In genomic region chr3:90425499-90425898, GRCm38 (mm10) we compare ENCODE assay signal across 22 mouse cellular contexts. TPM values are rescaled to one million over a fixed set of nuclear protein-coding genes. Genes with fewer than 3 reads are reported as not detected.
"Had no signal": no experiment of that assay in that cellular context is flagged by ENCODE, and none has a peak within 500 bp of the region (broad histone marks: within the 10 kb centered on the region; RNA-seq: fewer than 3 reads in every experiment).

No protein-coding gene starts in this region.

- H3K9ac ChIP-seq: intestine, embryonic 15.5 days; limb, embryonic 12.5 days; limb, embryonic 15.5 days; lung, embryonic 14.5 days; midbrain, embryonic 15.5 days; neural tube, embryonic 12.5 days; neural tube, embryonic 15.5 days; stomach, embryonic 15.5 days had no signal

- H3K4me3 ChIP-seq: intestine, embryonic 15.5 days; limb, embryonic 12.5 days; limb, embryonic 15.5 days; midbrain, embryonic 15.5 days; neural tube, embryonic 12.5 days; neural tube, embryonic 15.5 days; stomach, embryonic 15.5 days had no signal

- H3K27ac ChIP-seq: intestine, embryonic 15.5 days; kidney, postnatal 0 days; limb, embryonic 12.5 days; limb, embryonic 15.5 days; midbrain, embryonic 15.5 days; neural tube, embryonic 12.5 days; neural tube, embryonic 15.5 days; stomach, embryonic 15.5 days had no signal

- DNase-seq: kidney, adult 11 months; kidney, adult 9 months; kidney, postnatal 25 days; layer of hippocampus, postnatal 36 days; left cerebral cortex, postnatal 4 days; lung, embryonic 14.5 days; lung, postnatal 36 days; retina, postnatal 1 day; right cerebral cortex, postnatal 25 days; spleen, adult 18-20 months; thymus, postnatal 25 days had no signal

- H3K4me2 ChIP-seq: intestine, embryonic 15.5 days; limb, embryonic 12.5 days; limb, embryonic 15.5 days; lung, embryonic 14.5 days; midbrain, embryonic 11.5 days; midbrain, embryonic 15.5 days; neural tube, embryonic 12.5 days; neural tube, embryonic 15.5 days; stomach, embryonic 15.5 days had no signal

- H3K27me3 ChIP-seq: intestine, embryonic 15.5 days; limb, embryonic 12.5 days; limb, embryonic 15.5 days; midbrain, embryonic 15.5 days; neural tube, embryonic 12.5 days; neural tube, embryonic 15.5 days; stomach, embryonic 15.5 days had no signal

- ATAC-seq: intestine, embryonic 15.5 days; lung, postnatal 0 days; midbrain, embryonic 15.5 days had no signal

- H3K4me1 ChIP-seq: neural tube, embryonic 12.5 days had no signal

- H3K9me3 ChIP-seq: intestine, embryonic 15.5 days; limb, embryonic 12.5 days; limb, embryonic 15.5 days; midbrain, embryonic 15.5 days; neural tube, embryonic 12.5 days; neural tube, embryonic 15.5 days; stomach, embryonic 15.5 days had no signal

RNA-seq across cellular contexts. Expression of gene Npr1, which starts 40.2 kb away (rescaled TPM):
- total RNA-seq: megakaryocyte-erythroid progenitor cell, adult 5-6 weeks had no signal
